ENCODE assay signal across 11 mouse cellular contexts in genomic region chrX:12759625-12760024, GRCm38 (mm10). TPM values are rescaled to one million over a fixed set of nuclear protein-coding genes. Genes with fewer than 3 reads are reported as not detected.
DNase-seq lines count a peak whose midpoint lies in the region; ATAC-seq and TF ChIP-seq lines count a peak whose summit lies in the region.
"Had no signal": no experiment of that assay in that cellular context is flagged by ENCODE, and none has a peak within 500 bp of the region (broad histone marks: within the 10 kb centered on the region; RNA-seq: fewer than 3 reads in every experiment).

No protein-coding gene starts in this region.

- H3K4me2 ChIP-seq in hindbrain, embryonic 13.5 days = peak overlapping the region; percentile 61
- peak overlapping the region; percentile 56 for H3K4me2 ChIP-seq in midbrain, embryonic 12.5 days (replicated peaks)

- no peak for DNase-seq in kidney, adult 2 months
- DNase-seq in kidney, adult 9 months = no peak
- DNase-seq in embryo, embryonic 10.5 days (ENCODE audit: low spot score) = no peak
- DNase-seq in cerebellum, postnatal 14 days = no peak
- DNase-seq in left cerebral cortex, adult 18-20 months (ENCODE audit: low spot score in 2 of 2) = no peak
- DNase-seq: cerebellum, adult 11-12 months; kidney, adult 18-20 months had no signal

- no peaks in the 10 kb centered on the region for H3K27me3 ChIP-seq in kidney, adult 2 months (replicated peaks; ENCODE audit: control insufficient read depth, insufficient read depth, low read length)
- H3K27me3 ChIP-seq in hindbrain, embryonic 13.5 days = no peaks in the 10 kb centered on the region; the same call in 1 of the 2 replicates
- H3K27me3 ChIP-seq in midbrain, embryonic 12.5 days = peaks cover 5% of the 10 kb centered on the region; the same call in 1 of the 2 replicates
- H3K27me3 ChIP-seq: Patski had no signal

- no peaks in the 10 kb centered on the region for H3K9me3 ChIP-seq in hindbrain, embryonic 13.5 days
- H3K9me3 ChIP-seq in midbrain, embryonic 12.5 days = no peaks in the 10 kb centered on the region

- TF ChIP-seq POLR2A in kidney, adult 2 months (IDR thresholded peaks at IDR 0.05; ENCODE audit: low read depth, low read length) = no peak
- no peak for TF ChIP-seq POLR2A in bone marrow macrophage, adult 2 months (IDR thresholded peaks at IDR 0.05; ENCODE audit: borderline replicate concordance, low read depth, low read length)

- no peak overlapping the region for H3K4me3 ChIP-seq in kidney, adult 2 months (ENCODE audit: insufficient read depth, low read depth, low read length)
- H3K4me3 ChIP-seq in bone marrow macrophage, adult 2 months (ENCODE audit: insufficient read depth, low read length) = peak overlapping the region; percentile 28
- peak overlapping the region; percentile 63 for H3K4me3 ChIP-seq in hindbrain, embryonic 13.5 days
- peak overlapping the region; percentile 65 for H3K4me3 ChIP-seq in midbrain, embryonic 12.5 days

- 39% methylated on average over 5 of the region's 5 CpGs for WGBS in kidney, adult 2 months
- WGBS in hindbrain, embryonic 13.5 days = 54% methylated on average over 5 of the region's 5 CpGs
- WGBS in midbrain, embryonic 12.5 days = 50% methylated on average over 5 of the region's 5 CpGs

- peak overlapping the region; percentile 50; the same call in 1 of the 2 replicates for H3K27ac ChIP-seq in kidney, adult 2 months (ENCODE audit: insufficient read depth, low read depth, low read length)
- H3K27ac ChIP-seq in bone marrow macrophage, adult 2 months (ENCODE audit: insufficient read depth, low read depth, low read length) = no peak overlapping the region
- no peak overlapping the region for H3K27ac ChIP-seq in hindbrain, embryonic 13.5 days
- H3K27ac ChIP-seq in midbrain, embryonic 12.5 days (replicated peaks) = no peak overlapping the region

- H3K36me3 ChIP-seq in kidney, adult 2 months (ENCODE audit: control insufficient read depth, insufficient read depth, low read length) = no peaks in the 10 kb centered on the region
- H3K36me3 ChIP-seq in hindbrain, embryonic 13.5 days = no peaks in the 10 kb centered on the region
- H3K36me3 ChIP-seq in midbrain, embryonic 12.5 days = no peaks in the 10 kb centered on the region

- no peak for TF ChIP-seq CTCF in kidney, adult 2 months (conservative IDR thresholded peaks at IDR 0.05; ENCODE audit: insufficient read depth, insufficient read length, low read depth, low read length)
- TF ChIP-seq CTCF in bone marrow macrophage, adult 2 months (IDR thresholded peaks at IDR 0.05; ENCODE audit: low read depth, low read length) = no peak

- H3K9ac ChIP-seq in hindbrain, embryonic 13.5 days = no peak overlapping the region
- H3K9ac ChIP-seq in midbrain, embryonic 12.5 days (replicated peaks) = no peak overlapping the region

- no peak for ATAC-seq in hindbrain, embryonic 13.5 days (ENCODE audit: low FRiP score)
- no peak for ATAC-seq in midbrain, embryonic 12.5 days (ENCODE audit: low FRiP score, low read depth)
- ATAC-seq: Patski had no signal

- peaks cover 4% of the 10 kb centered on the region; the same call in 1 of the 2 replicates for H3K4me1 ChIP-seq in kidney, adult 2 months (ENCODE audit: control insufficient read depth, insufficient read depth, low read length)
- peaks cover 2% of the 10 kb centered on the region; the same call in 1 of the 2 replicates for H3K4me1 ChIP-seq in bone marrow macrophage, adult 2 months (ENCODE audit: control insufficient read depth, insufficient read depth, low read length)
- peaks cover 17% of the 10 kb centered on the region for H3K4me1 ChIP-seq in hindbrain, embryonic 13.5 days (replicated peaks)
- H3K4me1 ChIP-seq in midbrain, embryonic 12.5 days = 0 out of 2 replicates have a peak, but pooled peaks cover 8% of the 10 kb centered on the region

RNA-seq across cellular contexts. Expression of gene Med14, which starts 2.2 kb away (rescaled TPM):
- polyA plus RNA-seq in kidney, adult 2 months (2012; rRNA removed) = 17.4 and 25.0 TPM in 2 replicates
- 13.8 and 14.9 TPM in 2 replicates for polyA plus RNA-seq in bone marrow macrophage, adult 2 months (2012; ENCODE audit: insufficient read depth, insufficient read length, missing spikeins)
- 12.6 and 13.1 TPM in 2 replicates for polyA plus RNA-seq in hindbrain, embryonic 13.5 days (2015; fragmentation: Nextera tagmentation; extraction: Ambion mirVana)
- 18.1 and 21.4 TPM in 2 replicates for polyA plus RNA-seq in midbrain, embryonic 12.5 days (2016; fragmentation: Nextera tagmentation; extraction: Ambion mirVana)
- 10 to 100 TPM; 70.5 to 78.8 TPM for total RNA-seq in left cerebral cortex, adult 18-20 months (2021)
